Mouse (Mus musculus): ENCODE measurements around the gene Hnrnpu. TPM values are rescaled to one million over a fixed set of nuclear protein-coding genes. Genes with fewer than 3 reads are reported as not detected.

Hnrnpu gene
- polyA plus RNA-seq, 1 experiment, result 147 TPM

DNA sequence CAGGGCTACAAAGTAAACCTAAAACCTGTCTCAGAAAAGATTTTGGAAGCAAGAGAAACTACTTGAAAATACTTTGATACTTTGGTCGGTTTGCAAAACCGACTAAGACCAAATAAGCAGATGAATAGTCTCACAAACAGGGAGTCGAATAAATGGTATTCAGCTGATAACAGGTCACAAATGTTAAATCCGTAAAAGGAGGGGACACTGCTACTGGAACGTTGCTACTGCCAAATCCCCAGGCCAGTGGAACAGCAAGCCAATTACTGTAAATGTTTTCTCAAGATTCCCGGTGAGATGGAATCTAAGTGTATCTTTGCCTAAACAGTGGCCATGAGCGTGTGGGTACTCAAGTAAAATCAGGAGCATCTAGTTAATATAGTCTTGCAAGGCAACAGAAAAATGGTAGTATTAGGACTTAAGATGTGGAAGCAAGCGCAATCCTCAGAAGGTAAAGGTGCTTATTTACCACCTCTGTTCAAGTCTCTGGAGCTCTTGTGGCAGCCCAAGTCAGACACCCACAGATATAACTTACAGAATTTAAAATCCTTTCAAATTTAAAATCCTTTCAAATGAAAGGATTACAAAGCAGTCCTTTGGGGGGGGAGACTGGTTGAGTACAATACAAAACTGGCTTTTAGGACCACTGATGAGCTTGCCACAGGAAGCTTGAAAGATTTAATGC lies 17.4 kb downstream of the Hnrnpu start:
- Histone ChIP-seq H3K4me3 (ENCODE audit: control insufficient read depth, low read depth, low read length) (peak overlapping the region; percentile 97; the same call in 1 of the 2 replicates), H3K36me3 (ENCODE audit: control insufficient read depth, insufficient read depth, low read length) (no peaks in the 10 kb centered on the region; the same call in 1 of the 2 replicates)
- TF ChIP-seq CTCF (IDR thresholded peaks at IDR 0.05; ENCODE audit: control insufficient read depth, insufficient read depth, insufficient replicate concordance, low read depth, low read length), result no peak

DNA sequence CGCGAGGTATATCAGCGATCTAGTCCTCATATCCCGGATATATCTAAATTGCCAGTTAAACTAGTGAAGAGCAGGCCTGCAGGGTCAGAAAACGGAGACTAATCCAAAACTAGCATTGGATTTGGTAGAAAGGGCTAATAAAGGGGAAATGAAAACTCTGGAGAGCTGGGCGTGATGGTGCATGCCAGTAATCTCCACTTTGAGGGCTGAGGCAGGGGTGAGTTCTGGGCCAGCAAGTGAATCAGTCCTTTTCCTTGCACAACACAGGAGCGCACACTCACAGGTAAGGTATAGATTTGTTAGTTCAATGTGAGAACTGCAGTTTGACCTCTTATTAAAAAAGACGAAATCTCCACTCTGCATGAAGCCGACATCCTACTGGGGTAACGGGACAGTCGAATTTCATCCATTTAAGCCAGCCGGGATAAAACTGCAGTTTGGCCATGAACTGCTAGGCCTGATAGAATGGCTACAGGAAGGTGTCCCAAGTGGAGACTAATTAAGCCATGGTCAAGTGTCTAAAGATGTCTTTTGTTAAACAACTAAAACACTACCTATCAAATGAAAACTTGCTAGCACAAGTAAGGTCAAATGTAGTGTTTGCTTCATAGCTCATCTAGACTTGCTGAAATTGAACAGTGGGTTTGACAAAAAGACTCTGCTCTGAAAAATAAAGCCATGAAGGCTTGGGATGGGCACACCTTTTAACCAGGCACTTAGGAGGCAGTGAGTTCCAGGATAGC lies 18.1 kb downstream of the Hnrnpu start:
- no peaks in the 10 kb centered on the region; the same call in 1 of the 2 replicates for H3K36me3 ChIP-seq (ENCODE audit: control insufficient read depth, insufficient read depth, low read length)
- TF ChIP-seq CTCF (IDR thresholded peaks at IDR 0.05; ENCODE audit: control insufficient read depth, insufficient read depth, insufficient replicate concordance, low read depth, low read length) (no peak), POLR2A (IDR thresholded peaks at IDR 0.05; ENCODE audit: control insufficient read depth, low read depth, low read length) (no peak)

More for the DNA sequence above, 17.4 kb downstream of the Hnrnpu start:
- no peaks in the 10 kb centered on the region for H3K4me1 ChIP-seq (ENCODE audit: control insufficient read depth, insufficient read depth, low read length)
- peak overlapping the region; percentile 100 for H3K27ac ChIP-seq (ENCODE audit: control insufficient read depth, insufficient read depth, low read depth, low read length)
- H3K27me3 ChIP-seq (ENCODE audit: control insufficient read depth, insufficient read depth, low read length), result no peaks in the 10 kb centered on the region

DNA sequence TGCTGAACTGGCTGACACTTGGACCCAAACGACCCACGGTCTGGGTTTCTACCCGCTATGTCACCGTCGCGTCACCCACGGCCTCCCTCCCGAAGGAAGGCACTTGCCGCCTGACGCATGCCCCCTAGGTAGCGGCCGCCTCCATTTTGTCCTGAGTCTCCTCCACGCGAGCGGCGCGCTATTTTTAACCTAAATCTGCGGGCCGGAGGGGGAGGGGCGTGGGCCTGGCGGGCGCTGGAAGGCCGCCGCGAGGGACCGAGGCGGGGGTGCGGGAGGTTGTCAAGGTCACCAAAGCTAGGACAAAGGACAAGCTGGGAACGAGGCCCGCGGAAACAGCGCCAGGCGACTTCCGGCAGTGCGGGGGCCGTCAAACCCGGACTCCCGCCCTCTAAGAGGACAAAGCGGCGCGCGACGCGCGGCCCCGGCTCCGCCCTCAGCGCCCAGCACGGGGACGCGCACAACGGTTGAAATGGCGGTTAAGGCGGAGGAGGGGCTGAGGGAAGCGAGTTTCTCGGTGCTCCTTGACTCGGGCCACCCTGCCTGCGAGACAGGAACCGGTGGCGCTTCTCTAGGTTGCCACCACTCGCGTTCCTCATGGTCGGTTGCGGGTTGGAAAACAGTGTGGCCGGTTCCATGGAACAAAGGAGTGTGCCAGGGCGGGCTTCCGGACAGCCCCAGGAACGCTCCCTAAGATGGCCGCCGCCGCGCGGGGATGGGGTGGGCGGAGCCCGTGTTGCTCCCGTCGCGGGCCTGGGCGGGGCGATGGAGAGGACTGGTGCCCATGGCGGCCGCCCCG lies 19.0 kb downstream of the Hnrnpu start, which contains the start of gene Cox20:
TSS of gene Cox20 (plus strand) at position 742 of the 796 bp plus-strand sequence.
- Histone ChIP-seq H3K4me3 (ENCODE audit: control insufficient read depth, low read depth, low read length) (peak within 1 kb of the TSS; percentile 97), H3K36me3 (ENCODE audit: control insufficient read depth, insufficient read depth, low read length) (no peaks in the 10 kb centered on the region; the same call in 1 of the 2 replicates), H3K27ac (ENCODE audit: control insufficient read depth, insufficient read depth, low read depth, low read length) (peak within 1 kb of the TSS; percentile 100), H3K27me3 (ENCODE audit: control insufficient read depth, insufficient read depth, low read length) (no peaks in the 10 kb centered on the region), H3K4me1 (ENCODE audit: control insufficient read depth, insufficient read depth, low read length) (no peaks in the 10 kb centered on the region)
- TF ChIP-seq CTCF (IDR thresholded peaks at IDR 0.05; ENCODE audit: control insufficient read depth, insufficient read depth, insufficient replicate concordance, low read depth, low read length) (0 out of 2 replicates have a peak, but pooled peaks have one; percentile 1), POLR2A (IDR thresholded peaks at IDR 0.05; ENCODE audit: control insufficient read depth, low read depth, low read length) (peak; percentile 77)

More for the DNA sequence above, 18.1 kb downstream of the Hnrnpu start:
- H3K4me3 ChIP-seq (ENCODE audit: control insufficient read depth, low read depth, low read length), result peak overlapping the region; percentile 97
- peak overlapping the region; percentile 100 for H3K27ac ChIP-seq (ENCODE audit: control insufficient read depth, insufficient read depth, low read depth, low read length)
- no peaks in the 10 kb centered on the region for H3K4me1 ChIP-seq (ENCODE audit: control insufficient read depth, insufficient read depth, low read length)
- H3K27me3 ChIP-seq (ENCODE audit: control insufficient read depth, insufficient read depth, low read length), result no peaks in the 10 kb centered on the region

DNA sequence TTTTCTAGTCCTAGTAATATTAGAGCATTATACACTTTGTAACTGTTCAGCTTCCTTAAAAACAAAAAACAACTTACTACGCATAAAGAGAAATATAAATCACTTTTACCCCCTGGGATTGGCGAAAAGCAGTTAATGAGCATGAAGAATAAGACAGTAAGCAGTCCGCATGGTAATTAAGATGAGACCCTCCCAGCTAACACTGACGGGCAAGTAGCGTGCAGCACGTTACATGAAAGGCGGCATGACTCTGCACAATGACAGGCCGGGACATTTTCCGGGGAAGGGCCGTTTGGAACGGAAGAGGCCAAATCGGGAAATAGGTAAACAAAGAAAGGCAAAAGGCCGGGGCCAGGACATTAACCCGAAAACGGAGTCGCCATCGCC lies 19.6 kb downstream of the Hnrnpu start:
- Histone ChIP-seq H3K4me1 (ENCODE audit: control insufficient read depth, insufficient read depth, low read length) (no peaks in the 10 kb centered on the region), H3K36me3 (ENCODE audit: control insufficient read depth, insufficient read depth, low read length) (no peaks in the 10 kb centered on the region; the same call in 1 of the 2 replicates), H3K27ac (ENCODE audit: control insufficient read depth, insufficient read depth, low read depth, low read length) (peak overlapping the region; percentile 100), H3K27me3 (ENCODE audit: control insufficient read depth, insufficient read depth, low read length) (no peaks in the 10 kb centered on the region), H3K4me3 (ENCODE audit: control insufficient read depth, low read depth, low read length) (peak overlapping the region; percentile 97)
- no peak for TF ChIP-seq POLR2A (IDR thresholded peaks at IDR 0.05; ENCODE audit: control insufficient read depth, low read depth, low read length)
- TF ChIP-seq CTCF (IDR thresholded peaks at IDR 0.05; ENCODE audit: control insufficient read depth, insufficient read depth, insufficient replicate concordance, low read depth, low read length), result no peak

DNA sequence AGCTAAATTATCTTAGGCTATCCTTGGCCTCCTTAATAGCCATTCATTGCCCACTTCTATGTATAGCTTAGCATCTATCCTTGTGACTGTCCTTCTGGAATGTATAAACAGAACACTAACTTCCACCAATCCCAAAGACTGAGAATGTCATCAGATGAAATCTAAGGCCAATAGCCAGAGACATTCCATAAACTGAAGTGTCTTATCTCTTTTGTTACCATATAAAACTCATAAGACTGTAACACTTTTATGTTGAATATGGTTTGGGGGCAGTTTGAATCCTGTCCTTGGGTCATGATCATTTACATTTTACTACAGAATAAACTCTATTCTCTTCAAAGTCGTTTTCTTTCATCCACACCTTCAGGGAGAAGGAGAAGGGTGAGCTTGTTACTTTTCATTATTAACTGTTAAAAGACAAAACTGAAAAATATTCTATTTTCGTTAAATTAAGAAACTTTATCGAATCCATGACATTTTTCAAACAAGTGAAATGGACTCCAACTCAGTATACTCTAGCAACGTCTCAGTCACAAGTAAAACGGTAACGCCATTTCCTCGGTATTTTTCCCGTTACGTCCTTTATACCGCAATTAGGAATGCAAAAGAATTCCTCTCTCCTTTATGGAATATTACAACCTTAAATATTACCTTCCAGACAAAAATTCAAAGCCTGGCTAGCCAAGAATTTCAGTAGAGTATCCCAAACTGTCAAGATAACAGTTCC lies 20.2 kb downstream of the Hnrnpu start:
- Histone ChIP-seq H3K4me3 (ENCODE audit: control insufficient read depth, low read depth, low read length) (no peak overlapping the region; the same call in 1 of the 2 replicates), H3K27me3 (ENCODE audit: control insufficient read depth, insufficient read depth, low read length) (no peaks in the 10 kb centered on the region), H3K27ac (ENCODE audit: control insufficient read depth, insufficient read depth, low read depth, low read length) (peak overlapping the region; percentile 100), H3K4me1 (ENCODE audit: control insufficient read depth, insufficient read depth, low read length) (no peaks in the 10 kb centered on the region), H3K36me3 (ENCODE audit: control insufficient read depth, insufficient read depth, low read length) (no peaks in the 10 kb centered on the region; the same call in 1 of the 2 replicates)
- TF ChIP-seq POLR2A (IDR thresholded peaks at IDR 0.05; ENCODE audit: control insufficient read depth, low read depth, low read length) (no peak), CTCF (IDR thresholded peaks at IDR 0.05; ENCODE audit: control insufficient read depth, insufficient read depth, insufficient replicate concordance, low read depth, low read length) (no peak)

DNA sequence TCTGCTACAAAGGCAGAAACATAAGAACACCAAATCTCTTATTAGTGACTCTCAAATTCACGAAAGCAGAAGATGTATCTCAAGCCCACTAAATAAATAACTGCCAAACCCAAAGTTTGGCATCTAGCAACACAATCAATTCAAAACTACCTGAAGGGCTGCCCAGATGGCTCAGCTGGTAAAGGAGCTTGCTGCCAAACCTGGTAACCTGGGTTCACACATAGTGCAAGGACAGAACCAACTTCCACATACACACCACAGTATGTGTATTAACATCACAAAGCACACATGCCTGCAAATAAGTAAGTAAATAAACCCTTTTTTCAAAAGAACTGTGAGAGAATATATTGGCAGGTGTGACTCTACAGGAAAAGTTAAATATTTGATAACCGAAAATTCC lies 23.4 kb downstream of the Hnrnpu start:
- Histone ChIP-seq H3K4me3 (ENCODE audit: control insufficient read depth, low read depth, low read length) (no peak overlapping the region), H3K27ac (ENCODE audit: control insufficient read depth, insufficient read depth, low read depth, low read length) (no peak overlapping the region)
- TF ChIP-seq POLR2A (IDR thresholded peaks at IDR 0.05; ENCODE audit: control insufficient read depth, low read depth, low read length) (no peak), CTCF (IDR thresholded peaks at IDR 0.05; ENCODE audit: control insufficient read depth, insufficient read depth, insufficient replicate concordance, low read depth, low read length) (no peak)

More for the DNA sequence above, 23.4 kb downstream of the Hnrnpu start:
- Histone ChIP-seq H3K4me1 (ENCODE audit: control insufficient read depth, insufficient read depth, low read length) (no peaks in the 10 kb centered on the region), H3K27me3 (ENCODE audit: control insufficient read depth, insufficient read depth, low read length) (no peaks in the 10 kb centered on the region), H3K36me3 (ENCODE audit: control insufficient read depth, insufficient read depth, low read length) (no peaks in the 10 kb centered on the region)

All from testis, adult 2 months (tissue).